Mouse (Mus musculus) telencephalon, adult 2 months (tissue): ENCODE data around the gene Mvp.

Experiments used
- DNase-seq: peaks from one replicate; pipeline ENCODE4 v3.0.0-alpha.2; 2011; ENCODE audit warnings: low read depth, low spot score

Gene Mvp

GRCm38 (mm10) chr7:127019306-127019960 lies 5.0 kb upstream of the Mvp start:
- DNase-seq: no peak

GRCm38 (mm10) chr7:127018416-127019305 lies 4.2 kb upstream of the Mvp start:
- DNase-seq: no peak

- no peak for DNase-seq
These were observed 3.5 kb upstream of the Mvp start for GRCm38 (mm10) chr7:127017950-127018345.

- DNase-seq: peak; percentile 99
These were observed 2.8 kb upstream of the Mvp start, which contains the start of gene Pagr1a for GRCm38 (mm10) chr7:127016971-127017949. TSS of gene Pagr1a (minus strand) at chr7:127017352.

GRCm38 (mm10) chr7:127016486-127016938 lies 2.1 kb upstream of the Mvp start:
- DNase-seq: no peak

- DNase-seq: no peak
These were observed 1.9 kb upstream of the Mvp start, which contains the start of gene Pagr1b for GRCm38 (mm10) chr7:127016481-127016485. TSS of gene Pagr1b (minus strand) at chr7:127016484.

- DNase-seq: no peak
These were observed 1.7 kb upstream of the Mvp start for GRCm38 (mm10) chr7:127016081-127016480.

GRCm38 (mm10) chr7:127014993-127015392 lies 572 bp upstream of the Mvp start:
- no peak for DNase-seq

- no peak for DNase-seq
These were observed 1.0 kb downstream of the Mvp start for GRCm38 (mm10) chr7:127013385-127013784.

GRCm38 (mm10) chr7:127012845-127013244 lies 1.6 kb downstream of the Mvp start:
- no peak for DNase-seq

GRCm38 (mm10) chr7:127012374-127012773 lies 2.0 kb downstream of the Mvp start:
- no peak for DNase-seq

GRCm38 (mm10) chr7:127011717-127012116 lies 2.7 kb downstream of the Mvp start:
- DNase-seq: no peak

GRCm38 (mm10) chr7:127011051-127011450 lies 3.4 kb downstream of the Mvp start:
- DNase-seq: no peak

- DNase-seq: no peak
These were observed 4.9 kb downstream of the Mvp start for GRCm38 (mm10) chr7:127009307-127010085.

GRCm38 (mm10) chr7:127008239-127009019 lies 6.0 kb downstream of the Mvp start:
- peak; percentile 87 for DNase-seq

GRCm38 (mm10) chr7:127007313-127008024 lies 7.0 kb downstream of the Mvp start:
- DNase-seq: no peak

GRCm38 (mm10) chr7:127004122-127004875 lies 10.1 kb downstream of the Mvp start:
- no peak for DNase-seq

- no peak for DNase-seq
These were observed 10.8 kb downstream of the Mvp start for GRCm38 (mm10) chr7:127003620-127004019.

GRCm38 (mm10) chr7:126999568-126999967 lies 14.9 kb downstream of the Mvp start:
- no peak for DNase-seq
